Mouse (Mus musculus): Measurements from ENCODE around the gene Bgn.

DNA sequence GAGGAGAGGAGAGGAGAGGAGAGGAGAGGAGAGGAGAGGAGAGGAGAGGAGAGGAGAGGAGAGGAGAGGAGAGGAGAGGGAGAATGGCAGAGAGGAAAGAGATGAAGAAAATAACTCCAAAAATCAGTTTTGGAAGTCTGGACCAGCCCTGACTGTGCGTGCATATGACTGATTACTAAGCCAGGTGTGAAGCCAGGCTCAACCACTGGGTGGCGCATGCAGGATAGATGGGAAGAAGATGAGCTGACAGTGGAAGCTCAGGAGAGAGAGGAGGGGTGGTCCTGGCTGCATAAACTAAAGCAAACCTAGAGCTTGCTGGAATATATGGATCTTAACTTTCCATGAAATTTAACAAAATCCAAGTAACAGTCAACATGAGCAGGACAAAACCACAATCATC, 31.5 kb upstream of the Bgn start:
- TF ChIP-seq CTCF (IDR thresholded peaks at IDR 0.05; ENCODE audit: low read depth, low read length) (peak; percentile 79), POLR2A (IDR thresholded peaks at IDR 0.05; ENCODE audit: extremely low read depth, insufficient read depth, low read length) (no peak)
